Comparison of ENCODE assay signal across 11 mouse cellular contexts in genomic region chr5:124176726-124177132, GRCm38 (mm10).
DNase-seq lines count a peak whose midpoint lies in the region; ATAC-seq lines count a peak whose summit lies in the region.
"Had no signal": no experiment of that assay in that cellular context is flagged by ENCODE, and none has a peak within 500 bp of the region (broad histone marks: within the 10 kb centered on the region; RNA-seq: fewer than 3 reads in every experiment).

No protein-coding gene starts in this region.

- H3K9ac ChIP-seq in kidney, embryonic 14.5 days (ENCODE audit: low read depth, low read length): no peak overlapping the region
- no peak overlapping the region for H3K9ac ChIP-seq in hindbrain, embryonic 13.5 days
- H3K9ac ChIP-seq in midbrain, embryonic 14.5 days (replicated peaks; ENCODE audit: low read length): no peak overlapping the region
- no peak overlapping the region for H3K9ac ChIP-seq in liver, embryonic 12.5 days
- H3K9ac ChIP-seq: limb, embryonic 15.5 days had no signal

- DNase-seq in kidney, adult 9 months: no peak
- peak; percentile 78 for DNase-seq in embryo, embryonic 10.5 days (ENCODE audit: low spot score)
- peak; percentile 65 for DNase-seq in midbrain, embryonic 14.5 days
- DNase-seq in thymus, postnatal 10 days (ENCODE audit: low spot score in 2 of 2): no peak
- no peak for DNase-seq in left cerebral cortex, postnatal 10 days (ENCODE audit: extremely low spot score in 1 of 2, low spot score in 2 of 2)
- DNase-seq: thymus, postnatal 36 days had no signal

- H3K36me3 ChIP-seq in kidney, embryonic 14.5 days (ENCODE audit: control insufficient read depth, insufficient read depth, low read length): no peaks in the 10 kb centered on the region
- H3K36me3 ChIP-seq in hindbrain, embryonic 13.5 days: no peaks in the 10 kb centered on the region
- no peaks in the 10 kb centered on the region for H3K36me3 ChIP-seq in midbrain, embryonic 14.5 days (ENCODE audit: control insufficient read depth, insufficient read depth, low read length)
- no peaks in the 10 kb centered on the region for H3K36me3 ChIP-seq in liver, embryonic 12.5 days
- H3K36me3 ChIP-seq: limb, embryonic 15.5 days had no signal

- H3K4me3 ChIP-seq in kidney, embryonic 14.5 days (ENCODE audit: low read length): no peak overlapping the region
- no peak overlapping the region for H3K4me3 ChIP-seq in hindbrain, embryonic 13.5 days
- H3K4me3 ChIP-seq in midbrain, embryonic 14.5 days (replicated peaks; ENCODE audit: low read depth, low read length): no peak overlapping the region
- H3K4me3 ChIP-seq in liver, embryonic 12.5 days: no peak overlapping the region
- H3K4me3 ChIP-seq: heart, adult 2 months; limb, embryonic 15.5 days had no signal

- H3K4me1 ChIP-seq in kidney, embryonic 14.5 days (ENCODE audit: control insufficient read depth, insufficient read depth, low read length): peaks cover 11% of the 10 kb centered on the region; the same call in 1 of the 2 replicates
- peaks cover 54% of the 10 kb centered on the region for H3K4me1 ChIP-seq in hindbrain, embryonic 13.5 days (replicated peaks)
- peaks cover 15% of the 10 kb centered on the region for H3K4me1 ChIP-seq in midbrain, embryonic 14.5 days (ENCODE audit: control insufficient read depth, insufficient read depth, low read length)
- peaks cover 74% of the 10 kb centered on the region for H3K4me1 ChIP-seq in liver, embryonic 12.5 days

- H3K27me3 ChIP-seq in kidney, embryonic 14.5 days (ENCODE audit: control insufficient read depth, insufficient read depth, low read length): no peaks in the 10 kb centered on the region
- H3K27me3 ChIP-seq in hindbrain, embryonic 13.5 days: peaks cover 21% of the 10 kb centered on the region; the same call in 1 of the 2 replicates
- no peaks in the 10 kb centered on the region for H3K27me3 ChIP-seq in midbrain, embryonic 14.5 days (ENCODE audit: control insufficient read depth, insufficient read depth, low read length)
- H3K27me3 ChIP-seq in liver, embryonic 12.5 days (replicated peaks): no peaks in the 10 kb centered on the region
- H3K27me3 ChIP-seq: limb, embryonic 15.5 days had no signal

- ATAC-seq in kidney, embryonic 14.5 days (ENCODE audit: low FRiP score, low TSS enrichment): peak; percentile 43; the same call in 1 of the 2 replicates
- ATAC-seq in hindbrain, embryonic 13.5 days (ENCODE audit: low FRiP score): peak; percentile 63
- peak; percentile 50; the same call in 1 of the 2 replicates for ATAC-seq in midbrain, embryonic 14.5 days (ENCODE audit: low FRiP score, low TSS enrichment)
- no peak for ATAC-seq in liver, embryonic 12.5 days

- no peak overlapping the region for H3K27ac ChIP-seq in kidney, embryonic 14.5 days (ENCODE audit: low read depth, low read length)
- H3K27ac ChIP-seq in hindbrain, embryonic 13.5 days: peak overlapping the region; percentile 67
- peak overlapping the region; percentile 49; the same call in 1 of the 2 replicates for H3K27ac ChIP-seq in midbrain, embryonic 14.5 days (replicated peaks; ENCODE audit: low read depth, low read length)
- H3K27ac ChIP-seq in liver, embryonic 12.5 days: no peak overlapping the region
- H3K27ac ChIP-seq: heart, adult 2 months; limb, embryonic 15.5 days had no signal

- intact Hi-C loops in left cerebral cortex, postnatal 10 days (cut with DNase I): no loop called here

- H3K9me3 ChIP-seq in kidney, embryonic 14.5 days (ENCODE audit: control insufficient read depth, low read length): no peaks in the 10 kb centered on the region
- no peaks in the 10 kb centered on the region for H3K9me3 ChIP-seq in hindbrain, embryonic 13.5 days
- no peaks in the 10 kb centered on the region for H3K9me3 ChIP-seq in midbrain, embryonic 14.5 days (ENCODE audit: control insufficient read depth, low read length)
- H3K9me3 ChIP-seq in liver, embryonic 12.5 days (replicated peaks): no peaks in the 10 kb centered on the region
- H3K9me3 ChIP-seq: limb, embryonic 15.5 days had no signal

- WGBS in kidney, embryonic 14.5 days: 13% methylated on average over 7 of the region's 7 CpGs
- 14% methylated on average over 7 of the region's 7 CpGs for WGBS in hindbrain, embryonic 13.5 days
- WGBS in midbrain, embryonic 14.5 days: 9% methylated on average over 7 of the region's 7 CpGs
- WGBS in liver, embryonic 12.5 days (ENCODE audit: insufficient replicate concordance): 67% methylated on average over 7 of the region's 7 CpGs

- no peak overlapping the region for H3K4me2 ChIP-seq in kidney, embryonic 14.5 days (replicated peaks; ENCODE audit: low read depth, low read length)
- no peak overlapping the region for H3K4me2 ChIP-seq in hindbrain, embryonic 13.5 days
- H3K4me2 ChIP-seq in midbrain, embryonic 14.5 days (ENCODE audit: low read length): no peak overlapping the region
- no peak overlapping the region for H3K4me2 ChIP-seq in liver, embryonic 12.5 days
- H3K4me2 ChIP-seq: limb, embryonic 15.5 days had no signal

Comparison
In these comparisons a context has a peak if more than half of its experiments do, and no peak if none do; other contexts are left out.
1. H3K27ac ChIP-seq: peak in hindbrain, embryonic 13.5 days (single experiment) and midbrain, embryonic 14.5 days (single experiment); none in kidney, embryonic 14.5 days (single experiment) and liver, embryonic 12.5 days (single experiment).
2. DNase-seq: peak in embryo, embryonic 10.5 days (single experiment) and midbrain, embryonic 14.5 days (single experiment); none in kidney, adult 9 months (single experiment), thymus, postnatal 10 days (0 of 2) and left cerebral cortex, postnatal 10 days (0 of 2).